Mouse (Mus musculus) bone marrow macrophage, adult 2 months (primary cell): Measurements from ENCODE around the gene Gnat2. TPM values are rescaled to one million over a fixed set of nuclear protein-coding genes. Genes with fewer than 3 reads are reported as not detected.

ENCODE experiments used
- H3K27ac ChIP-seq: 2 replicates; pipeline ENCODE4 v1.5.1; 2012; ENCODE audit warnings: low read depth, low read length; ENCODE audit not compliant: insufficient read depth
- H3K4me1 ChIP-seq: 2 replicates; pipeline ENCODE4 v1.6.1; 2012; ENCODE audit warnings: low read length; ENCODE audit not compliant: control insufficient read depth, insufficient read depth
- H3K4me3 ChIP-seq: 2 replicates; pipeline ENCODE4 v1.5.1; 2012; ENCODE audit warnings: mild to moderate bottlenecking, low read length, moderate library complexity; ENCODE audit not compliant: insufficient read depth
- CTCF ChIP-seq: IDR thresholded peaks from 2 replicates; pipeline ENCODE4 v1.5.1; 2012; ENCODE audit warnings: low read depth, mild to moderate bottlenecking, low read length, moderate library complexity
- POLR2A ChIP-seq: IDR thresholded peaks from 2 replicates; pipeline ENCODE4 v1.6.1; 2012; ENCODE audit warnings: mild to moderate bottlenecking, low read depth, low read length, borderline replicate concordance
- polyA plus RNA-seq: library from polyadenylated mRNA; stranded (reverse); fragments of >200 nt; gene quantifications from 2 replicates; pipeline ENCODE4 v1.2.4, GENCODE M21; 2012; ENCODE audit not compliant: missing spikeins, insufficient read depth, insufficient read length

Gnat2 gene
- polyA plus RNA-seq, 1 experiment = not detected

- TF ChIP-seq CTCF (no peak), POLR2A (no peak)
- H3K4me1 ChIP-seq = peaks cover 31% of the 10 kb centered on the region
- H3K27ac ChIP-seq = no peak overlapping the region
- no peak overlapping the region for H3K4me3 ChIP-seq
These were observed 36.8 kb downstream of the Gnat2 start for GRCm38 (mm10) chr3:108129367-108129766.

- Histone ChIP-seq H3K4me3 (no peak overlapping the region), H3K27ac (no peak overlapping the region), H3K4me1 (peaks cover 33% of the 10 kb centered on the region)
- TF ChIP-seq POLR2A = no peak
- TF ChIP-seq CTCF = no peak
These were observed 37.2 kb downstream of the Gnat2 start for GRCm38 (mm10) chr3:108129804-108130203.

GRCm38 (mm10) chr3:108131216-108131615 is 38.6 kb downstream of the Gnat2 start:
- Histone ChIP-seq H3K4me3 (no peak overlapping the region), H3K27ac (0 out of 2 replicates have a peak overlapping the region, but pooled peaks have one; percentile 89), H3K4me1 (peaks cover 40% of the 10 kb centered on the region)
- TF ChIP-seq CTCF = no peak
- TF ChIP-seq POLR2A = no peak

- TF ChIP-seq POLR2A (no peak), CTCF (no peak)
- H3K4me3 ChIP-seq = no peak overlapping the region
- peaks cover 40% of the 10 kb centered on the region for H3K4me1 ChIP-seq
- peak overlapping the region; percentile 89 for H3K27ac ChIP-seq
These were observed 39.2 kb downstream of the Gnat2 start for GRCm38 (mm10) chr3:108131821-108132220.

GRCm38 (mm10) chr3:108132484-108132883 is 39.9 kb downstream of the Gnat2 start:
- no peak overlapping the region for H3K4me3 ChIP-seq
- peak overlapping the region; percentile 89 for H3K27ac ChIP-seq
- no peak for TF ChIP-seq POLR2A
- no peak for TF ChIP-seq CTCF
- H3K4me1 ChIP-seq = peaks cover 40% of the 10 kb centered on the region

GRCm38 (mm10) chr3:108134701-108135100 is 42.1 kb downstream of the Gnat2 start:
- Histone ChIP-seq H3K4me3 (peak overlapping the region; percentile 9; the same call in 1 of the 2 replicates), H3K4me1 (peaks cover 40% of the 10 kb centered on the region), H3K27ac (peak overlapping the region; percentile 29)
- no peak for TF ChIP-seq CTCF
- no peak for TF ChIP-seq POLR2A

- H3K4me3 ChIP-seq = no peak overlapping the region
- H3K27ac ChIP-seq = no peak overlapping the region
- TF ChIP-seq CTCF = no peak
- no peak for TF ChIP-seq POLR2A
- H3K4me1 ChIP-seq = peaks cover 18% of the 10 kb centered on the region
These were observed 46.5 kb downstream of the Gnat2 start for GRCm38 (mm10) chr3:108139113-108139512.

GRCm38 (mm10) chr3:108140786-108141185 is 48.2 kb downstream of the Gnat2 start:
- TF ChIP-seq CTCF (no peak), POLR2A (no peak)
- H3K27ac ChIP-seq = no peak overlapping the region
- H3K4me1 ChIP-seq = peaks cover 10% of the 10 kb centered on the region

GRCm38 (mm10) chr3:108145534-108146445 is 53.2 kb downstream of the Gnat2 start, which contains the start of gene Gnai3:
Gene Gnai3, minus strand, starts transcription at chr3:108146146.
- H3K4me3 ChIP-seq = peak within 1 kb of the TSS; percentile 100
- TF ChIP-seq CTCF (no peak), POLR2A (peak; percentile 11; the same call in 1 of the 2 replicates)
- peaks cover 16% of the 10 kb centered on the region for H3K4me1 ChIP-seq
- H3K27ac ChIP-seq = peak within 1 kb of the TSS; percentile 81

More at GRCm38 (mm10) chr3:108140786-108141185, 48.2 kb downstream of the Gnat2 start:
- no peak overlapping the region for H3K4me3 ChIP-seq

- Histone ChIP-seq H3K4me1 (peaks cover 23% of the 10 kb centered on the region), H3K27ac (peak overlapping the region; percentile 33), H3K4me3 (peak overlapping the region; percentile 100)
- TF ChIP-seq CTCF (no peak), POLR2A (no peak)
These were observed 54.1 kb downstream of the Gnat2 start for GRCm38 (mm10) chr3:108146671-108147070.
